Mouse (Mus musculus) MEL (cell line): ENCODE results near the gene Spop. TPM values are rescaled to one million over a fixed set of nuclear protein-coding genes. Genes with fewer than 3 reads are reported as not detected.

Experiments
- DNase-seq: peaks from one replicate; pipeline ENCODE4 v3.0.0; 2011; ENCODE audit warnings: low read depth, low spot score
- H3K27ac ChIP-seq: 2 replicates; pipeline ENCODE4 v1.5.1; 2012; ENCODE audit warnings: low read depth, mild to moderate bottlenecking, control low read depth, low read length, moderate library complexity; ENCODE audit not compliant: control insufficient read depth
- H3K27me3 ChIP-seq, 2 experiments: fragments of 150-350 bp in 1 of 2; sonication (generic) in 1 of 2; 2 replicates each; pipeline ENCODE4 v1.6.1; 2012; ENCODE audit warnings: low read length in 2 of 2, mild to moderate bottlenecking in 2 of 2, improper control_type of control experiment in 1 of 2, moderate library complexity in 1 of 2; ENCODE audit not compliant: insufficient read depth in 2 of 2, control insufficient read depth in 1 of 2
- H3K36me3 ChIP-seq, 2 experiments: 2 replicates each; pipeline ENCODE4 v1.6.1; 2012 to 2014; ENCODE audit warnings: low read length in 2 of 2, improper control_type of control experiment in 1 of 2, inconsistent platforms in 1 of 2, mild to moderate bottlenecking in 1 of 2; ENCODE audit not compliant: insufficient read depth in 2 of 2, control insufficient read depth in 1 of 2
- H3K4me1 ChIP-seq, 2 experiments: fragments of 150-350 bp in 1 of 2; sonication (generic) in 1 of 2; 2 replicates each; pipeline ENCODE4 v1.6.1; 2012; ENCODE audit warnings: low read length in 2 of 2, improper control_type of control experiment in 1 of 2, mild to moderate bottlenecking in 1 of 2; ENCODE audit not compliant: insufficient read depth in 2 of 2, control insufficient read depth in 1 of 2
- H3K4me3 ChIP-seq, 2 experiments: fragments of 150-350 bp in 1 of 2; sonication (generic) in 1 of 2; 2 replicates each; pipeline ENCODE4 v1.5.1; 2012; ENCODE audit warnings: low read depth in 2 of 2, low read length in 2 of 2, mild to moderate bottlenecking in 2 of 2, moderate library complexity in 2 of 2, control low read depth in 1 of 2, improper control_type of control experiment in 1 of 2; ENCODE audit not compliant: control insufficient read depth in 1 of 2, insufficient read depth in 1 of 2
- H3K79me2 ChIP-seq: 2 replicates; pipeline ENCODE4 v1.6.1; 2012; ENCODE audit warnings: mild to moderate bottlenecking, low read length, moderate library complexity; ENCODE audit not compliant: control insufficient read depth, poor library complexity, insufficient read depth
- H3K9ac ChIP-seq: 2 replicates; pipeline ENCODE4 v1.6.1; 2012; ENCODE audit warnings: low read depth, mild to moderate bottlenecking, control low read depth, low read length, moderate library complexity; ENCODE audit not compliant: control insufficient read depth, poor library complexity, severe bottlenecking
- H3K9me3 ChIP-seq: fragments of 150-350 bp; sonication (generic); replicated peaks from 2 replicates; pipeline ENCODE4 v1.6.1; 2012; ENCODE audit warnings: mild to moderate bottlenecking, low read length, improper control_type of control experiment, moderate library complexity; ENCODE audit not compliant: insufficient read depth
- CHD2 ChIP-seq: IDR thresholded peaks from 2 replicates; pipeline ENCODE4 v1.6.1; 2011; ENCODE audit warnings: low read length, improper control_type of control experiment
- ELF1 ChIP-seq: IDR thresholded peaks from 2 replicates; pipeline ENCODE4 v1.6.1; 2014; ENCODE audit warnings: low read depth, mild to moderate bottlenecking, inconsistent platforms, low read length, improper control_type of control experiment, moderate library complexity
- GABPA ChIP-seq: IDR thresholded peaks from 2 replicates; pipeline ENCODE4 v1.6.1; 2012; ENCODE audit warnings: low read depth, mild to moderate bottlenecking, inconsistent platforms, low read length, improper control_type of control experiment, moderate library complexity
- MAFK ChIP-seq: IDR thresholded peaks from 2 replicates; pipeline ENCODE4 v1.6.1; 2011; ENCODE audit warnings: low read depth, mild to moderate bottlenecking, low read length, improper control_type of control experiment, borderline replicate concordance
- MEF2A ChIP-seq: IDR thresholded peaks from 2 replicates; pipeline ENCODE4 v1.6.1; 2014; ENCODE audit warnings: low read depth, mild to moderate bottlenecking, inconsistent platforms, low read length, improper control_type of control experiment; ENCODE audit not compliant: poor library complexity, insufficient replicate concordance, severe bottlenecking; ENCODE audit errors: extremely low read depth
- MYB ChIP-seq: IDR thresholded peaks from 2 replicates; pipeline ENCODE4 v1.6.1; 2011; ENCODE audit warnings: mild to moderate bottlenecking, low read depth, low read length, improper control_type of control experiment
- MYC ChIP-seq: IDR thresholded peaks from 2 replicates; pipeline ENCODE4 v1.6.1; 2011; ENCODE audit warnings: low read depth, mild to moderate bottlenecking, low read length, improper control_type of control experiment, moderate library complexity
- NRF1 ChIP-seq: IDR thresholded peaks from 2 replicates; pipeline ENCODE4 v1.6.1; 2014; ENCODE audit warnings: low read depth, mild to moderate bottlenecking, inconsistent platforms, low read length, improper control_type of control experiment, moderate library complexity; ENCODE audit not compliant: poor library complexity, insufficient read depth, severe bottlenecking
- POLR2AphosphoS2 ChIP-seq: IDR thresholded peaks from 2 replicates; pipeline ENCODE4 v1.6.1; 2011; ENCODE audit warnings: low read length, improper control_type of control experiment
- POLR2AphosphoS5 ChIP-seq: IDR thresholded peaks from 2 replicates; pipeline ENCODE4 v1.6.1; 2012; ENCODE audit warnings: low read depth, borderline replicate concordance, mild to moderate bottlenecking, inconsistent platforms, low read length, moderate library complexity, mixed read lengths
- SIN3A ChIP-seq: IDR thresholded peaks from 2 replicates; pipeline ENCODE4 v1.6.1; 2012; ENCODE audit warnings: low read length, improper control_type of control experiment, inconsistent platforms
- TBP ChIP-seq: IDR thresholded peaks from 2 replicates; pipeline ENCODE4 v1.8.0; 2011; ENCODE audit warnings: low read depth, low read length, improper control_type of control experiment
- TCF12 ChIP-seq: IDR thresholded peaks from 2 replicates; pipeline ENCODE4 v1.6.1; 2014; ENCODE audit warnings: low read depth, mild to moderate bottlenecking, inconsistent platforms, low read length, improper control_type of control experiment, moderate library complexity
- USF1 ChIP-seq: IDR thresholded peaks from 2 replicates; pipeline ENCODE4 v1.6.1; 2014; ENCODE audit warnings: low read depth, mild to moderate bottlenecking, inconsistent platforms, low read length, improper control_type of control experiment, moderate library complexity
- ZKSCAN1 ChIP-seq: IDR thresholded peaks from 2 replicates; pipeline ENCODE4 v1.6.1; 2012; ENCODE audit warnings: low read depth, mild to moderate bottlenecking, inconsistent platforms, low read length, improper control_type of control experiment, moderate library complexity
- polyA plus RNA-seq, 2 experiments: library from polyadenylated mRNA; stranded (reverse) in 1 of 2; unstranded in 1 of 2; fragments of >175 nt in 1 of 2; fragments of >200 nt in 1 of 2; gene quantifications; 2 replicates each; pipeline versions ENCODE4 v1.2.1 to v1.2.4; 2012; ENCODE audit warnings: low replicate concordance in 2 of 2, low read depth in 1 of 2; ENCODE audit not compliant: insufficient read length in 2 of 2, insufficient read depth in 1 of 2, missing spikeins in 1 of 2
- total RNA-seq: library from RNA; depleted of rRNA; stranded (reverse); fragments of 300-350 nt; gene quantifications from 2 replicates; pipeline ENCODE4 v1.2.3, GENCODE M21; 2012

Spop gene
- total and polyA plus RNA-seq, 3 experiments: 41.5 to 84.0 TPM; not detected in 1

- no peaks in the 10 kb centered on the region for H3K27me3 ChIP-seq
- TF ChIP-seq NRF1 (no peak), MAFK (no peak), TCF12 (no peak), GABPA (no peak), POLR2AphosphoS2 (no peak), CHD2 (no peak), POLR2AphosphoS5 (no peak), TBP (no peak), USF1 (no peak), MYB (no peak)
- 0 out of 4 replicates have a peak, but pooled peaks cover 0 to 3% of the 10 kb centered on the region in 2 experiments for H3K4me1 ChIP-seq
- no peaks in the 10 kb centered on the region for H3K9me3 ChIP-seq
- peaks cover 0 to 18% of the 10 kb centered on the region in 2 experiments; a peak in 2 of 4 replicates for H3K36me3 ChIP-seq
- H3K4me3 ChIP-seq: no peak overlapping the region
- DNase-seq: no peak
- H3K9ac ChIP-seq: no peak overlapping the region
- H3K27ac ChIP-seq: no peak overlapping the region
- no peaks in the 10 kb centered on the region for H3K79me2 ChIP-seq
These were observed 47.5 kb upstream of the Spop start for GRCm38 (mm10) chr11:95366280-95366897.

GRCm38 (mm10) chr11:95367011-95367735, 46.7 kb upstream of the Spop start:
- Histone ChIP-seq H3K4me1 (0 out of 4 replicates have a peak, but pooled peaks cover 0 to 3% of the 10 kb centered on the region in 2 experiments), H3K79me2 (no peaks in the 10 kb centered on the region), H3K27ac (no peak overlapping the region), H3K9ac (no peak overlapping the region), H3K36me3 (peaks cover 0 to 19% of the 10 kb centered on the region in 2 experiments; a peak in 2 of 4 replicates), H3K27me3 (no peaks in the 10 kb centered on the region), H3K4me3 (no peak overlapping the region), H3K9me3 (no peaks in the 10 kb centered on the region)
- TF ChIP-seq POLR2AphosphoS5 (no peak), ZKSCAN1 (no peak), ELF1 (no peak), MYC (no peak), MEF2A (no peak), SIN3A (no peak), USF1 (no peak)
- DNase-seq: no peak
